Mouse (Mus musculus) left cerebral cortex, postnatal 10 days (tissue): Measurements from ENCODE around the gene Supt5. TPM values are rescaled to one million over a fixed set of nuclear protein-coding genes. Genes with fewer than 3 reads are reported as not detected.

ENCODE experiments used
- DNase-seq, 2 experiments: peaks; one replicate each; pipeline ENCODE4 v3.0.0; 2021 to 2022; ENCODE audit warnings: low spot score in 2 of 2, mixed read lengths in 1 of 2; ENCODE audit errors: extremely low spot score in 1 of 2
- intact Hi-C: fragments of 180-260 bp; cut with DNase I; formaldehyde crosslinking; loops from one replicate; pipeline ENCODE4 v1.15.1; 2025
- total RNA-seq, 2 experiments: library from RNA; stranded (reverse); gene quantifications; 2 replicates each; pipeline ENCODE4 v1.2.3; 2021

Gene Supt5
- total RNA-seq, 2 experiments from 2014 or later = 113 to 114 TPM

- DNase-seq = peak in 1 of 2 experiments; percentile 87
- intact Hi-C loops = loop anchor here (10.0 kb wide), 1 partner anchor 229 kb away; no protein-coding TSS in a partner anchor
These were observed 37.6 kb upstream of the Supt5 start for GRCm38 (mm10) chr7:28376011-28376771.

GRCm38 (mm10) chr7:28375176-28375921, 36.8 kb upstream of the Supt5 start:
- intact Hi-C loops = loop anchor here (10.0 kb wide), 1 partner anchor 229 kb away; no protein-coding TSS in a partner anchor
- peak; percentile 68 to 95 for DNase-seq

- no peak for DNase-seq
- intact Hi-C loops = loop anchor here (10.0 kb wide), 1 partner anchor 230 kb away; no protein-coding TSS in a partner anchor
These were observed 36.1 kb upstream of the Supt5 start for GRCm38 (mm10) chr7:28374647-28375046.

- intact Hi-C loops = loop anchor here (1.0 to 10.0 kb wide), 2 partner anchors 12 to 231 kb away; no protein-coding TSS in a partner anchor
- no peak for DNase-seq
These were observed 35.4 kb upstream of the Supt5 start for GRCm38 (mm10) chr7:28373891-28374495.

- DNase-seq = peak; percentile 78 to 79
- intact Hi-C loops = loop anchor here (1.0 to 10.0 kb wide), 2 partner anchors 13 to 232 kb away; no protein-coding TSS in a partner anchor
These were observed 34.6 kb upstream of the Supt5 start for GRCm38 (mm10) chr7:28373131-28373581.

- DNase-seq = peak; percentile 97
- intact Hi-C loops = loop anchor here (1.0 to 10.0 kb wide), 2 partner anchors 14 to 232 kb away; no protein-coding TSS in a partner anchor
These were observed 33.9 kb upstream of the Supt5 start, which contains the start of gene Plekhg2 for GRCm38 (mm10) chr7:28372251-28373108. Gene Plekhg2 (minus strand): TSS chr7:28372599.

- intact Hi-C loops = loop anchor here (10.0 kb wide), 1 partner anchor 233 kb away; no protein-coding TSS in a partner anchor
- DNase-seq = peak in 1 of 2 experiments; percentile 90
These were observed 33.0 kb upstream of the Supt5 start for GRCm38 (mm10) chr7:28371514-28371989.

GRCm38 (mm10) chr7:28370977-28371513, 32.5 kb upstream of the Supt5 start:
- intact Hi-C loops = loop anchor here (10.0 kb wide), 1 partner anchor 234 kb away; no protein-coding TSS in a partner anchor

GRCm38 (mm10) chr7:28370051-28370450, 31.5 kb upstream of the Supt5 start:
- intact Hi-C loops = loop anchor here (10.0 kb wide), 1 partner anchor 235 kb away; no protein-coding TSS in a partner anchor
- DNase-seq = no peak

More at GRCm38 (mm10) chr7:28370977-28371513, 32.5 kb upstream of the Supt5 start:
- no peak for DNase-seq

- no peak for DNase-seq
- intact Hi-C loops = no loop called here
These were observed 29.9 kb upstream of the Supt5 start for GRCm38 (mm10) chr7:28368276-28368920.

GRCm38 (mm10) chr7:28367663-28368275, 29.2 kb upstream of the Supt5 start:
- intact Hi-C loops = no loop called here
- DNase-seq = no peak

GRCm38 (mm10) chr7:28362441-28363060, 24.0 kb upstream of the Supt5 start:
- no peak for DNase-seq
- intact Hi-C loops = no loop called here

- DNase-seq = peak in 1 of 2 experiments; percentile 31
- intact Hi-C loops = no loop called here
These were observed 23.2 kb upstream of the Supt5 start for GRCm38 (mm10) chr7:28361647-28362341.

GRCm38 (mm10) chr7:28360291-28360690, 21.7 kb upstream of the Supt5 start:
- no peak for DNase-seq
- intact Hi-C loops = no loop called here

- intact Hi-C loops = no loop called here
- peak in 1 of 2 experiments; percentile 56 for DNase-seq
These were observed 21.3 kb upstream of the Supt5 start for GRCm38 (mm10) chr7:28359854-28360253.

GRCm38 (mm10) chr7:28358431-28358830, 19.9 kb upstream of the Supt5 start:
- no peak for DNase-seq
- intact Hi-C loops = no loop called here
